Mouse (Mus musculus): ENCODE data around the gene Lingo1. TPM values are rescaled to one million over a fixed set of nuclear protein-coding genes. Genes with fewer than 3 reads are reported as not detected.
A peak's percentile ranks its signal among the peaks of the same experiment; 100 is the strongest.

The Lingo1 gene
- polyA plus RNA-seq, 1 experiment: 1.0 TPM

DNA sequence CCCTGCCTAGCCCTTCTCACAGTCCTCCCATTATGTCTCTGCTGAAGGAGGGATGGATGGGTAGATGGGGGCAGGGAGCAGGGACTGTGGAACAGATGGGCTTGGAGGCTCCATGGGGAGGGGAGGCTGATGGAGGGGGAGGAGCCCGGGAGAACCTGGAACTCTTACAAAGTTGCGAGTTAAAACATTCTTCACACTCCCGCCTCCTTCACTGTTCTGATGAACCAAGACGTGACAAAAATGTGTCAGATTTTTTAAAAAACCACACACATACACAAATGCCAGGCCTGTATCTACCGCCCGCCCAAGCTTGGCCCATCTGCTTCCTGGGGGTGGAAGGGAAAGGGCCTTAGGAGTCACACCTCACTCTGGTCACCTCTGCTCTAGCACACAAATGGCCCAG is 138.3 kb downstream of the Lingo1 start:
- H3K27me3 ChIP-seq (ENCODE audit: control insufficient read depth, insufficient read depth, low read length, poor library complexity, severe bottlenecking): no peaks in the 10 kb centered on the region

DNA sequence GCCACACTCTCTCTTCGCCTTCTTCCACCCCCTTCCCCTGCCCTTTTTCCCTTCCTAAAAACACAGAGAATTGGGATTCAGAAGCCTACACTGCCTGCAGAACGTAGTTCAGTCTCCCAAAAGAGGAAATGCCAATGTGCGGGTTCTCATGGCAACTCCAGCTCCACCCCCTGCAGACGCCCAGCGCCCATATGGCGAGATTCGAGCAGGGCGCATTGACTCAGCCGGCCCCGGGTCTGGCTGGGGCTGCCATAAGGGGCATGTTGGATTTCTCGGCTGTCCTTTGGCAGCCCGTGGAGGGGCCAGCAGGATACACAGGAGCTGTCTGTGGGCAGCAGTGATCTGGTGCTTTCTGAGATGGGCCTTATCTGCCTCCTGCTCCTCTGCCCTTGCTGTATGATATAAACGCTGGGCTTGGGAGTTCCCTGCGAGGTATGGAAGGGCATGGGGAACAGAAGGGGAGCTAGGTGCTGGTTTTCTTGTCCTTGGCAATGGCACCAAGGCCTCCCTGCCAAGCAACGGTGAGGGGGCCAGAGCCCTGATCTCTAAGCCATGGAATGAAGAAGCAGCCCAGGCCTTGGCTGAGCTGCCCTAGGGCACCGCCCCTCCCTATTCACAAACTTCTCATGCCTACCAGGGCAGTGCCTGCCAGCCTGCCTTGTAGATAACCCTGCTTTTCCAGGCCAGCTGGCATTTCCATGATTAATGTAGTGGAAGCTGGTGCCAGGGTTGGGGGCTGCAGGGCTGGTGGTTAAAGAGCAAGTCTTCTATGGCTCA is 139.3 kb downstream of the Lingo1 start:
- Histone ChIP-seq H3K9ac (ENCODE audit: low read depth, poor library complexity, severe bottlenecking) (no peak overlapping the region), H3K4me3 (ENCODE audit: low read depth, low read length) (no peak overlapping the region), H3K27ac (ENCODE audit: insufficient read depth, low read length) (no peak overlapping the region), H3K36me3 (ENCODE audit: control insufficient read depth, insufficient read depth, low read length, poor library complexity, severe bottlenecking) (no peaks in the 10 kb centered on the region), H3K4me1 (ENCODE audit: control insufficient read depth, insufficient read depth, low read length) (no peaks in the 10 kb centered on the region), H3K27me3 (ENCODE audit: control insufficient read depth, insufficient read depth, low read length, poor library complexity, severe bottlenecking) (no peaks in the 10 kb centered on the region), H3K9me3 (replicated peaks; ENCODE audit: control insufficient read depth, insufficient read depth, low read length, poor library complexity, severe bottlenecking) (no peaks in the 10 kb centered on the region)
- TF ChIP-seq EP300 (IDR thresholded peaks at IDR 0.05; ENCODE audit: insufficient read depth, low read depth, low read length): no peak
- no peak for TF ChIP-seq CTCF (IDR thresholded peaks at IDR 0.05; ENCODE audit: low read depth, low read length)
- TF ChIP-seq POLR2A (IDR thresholded peaks at IDR 0.05; ENCODE audit: insufficient read depth, low read length): no peak

More for the DNA sequence above, 138.3 kb downstream of the Lingo1 start:
- Histone ChIP-seq H3K4me3 (ENCODE audit: low read depth, low read length) (no peak overlapping the region), H3K9me3 (replicated peaks; ENCODE audit: control insufficient read depth, insufficient read depth, low read length, poor library complexity, severe bottlenecking) (no peaks in the 10 kb centered on the region), H3K27ac (ENCODE audit: insufficient read depth, low read length) (no peak overlapping the region), H3K9ac (ENCODE audit: low read depth, poor library complexity, severe bottlenecking) (no peak overlapping the region), H3K4me1 (ENCODE audit: control insufficient read depth, insufficient read depth, low read length) (no peaks in the 10 kb centered on the region), H3K36me3 (ENCODE audit: control insufficient read depth, insufficient read depth, low read length, poor library complexity, severe bottlenecking) (no peaks in the 10 kb centered on the region)
- no peak for TF ChIP-seq POLR2A (IDR thresholded peaks at IDR 0.05; ENCODE audit: insufficient read depth, low read length)
- no peak for TF ChIP-seq EP300 (IDR thresholded peaks at IDR 0.05; ENCODE audit: insufficient read depth, low read depth, low read length)
- no peak for TF ChIP-seq CTCF (IDR thresholded peaks at IDR 0.05; ENCODE audit: low read depth, low read length)

DNA sequence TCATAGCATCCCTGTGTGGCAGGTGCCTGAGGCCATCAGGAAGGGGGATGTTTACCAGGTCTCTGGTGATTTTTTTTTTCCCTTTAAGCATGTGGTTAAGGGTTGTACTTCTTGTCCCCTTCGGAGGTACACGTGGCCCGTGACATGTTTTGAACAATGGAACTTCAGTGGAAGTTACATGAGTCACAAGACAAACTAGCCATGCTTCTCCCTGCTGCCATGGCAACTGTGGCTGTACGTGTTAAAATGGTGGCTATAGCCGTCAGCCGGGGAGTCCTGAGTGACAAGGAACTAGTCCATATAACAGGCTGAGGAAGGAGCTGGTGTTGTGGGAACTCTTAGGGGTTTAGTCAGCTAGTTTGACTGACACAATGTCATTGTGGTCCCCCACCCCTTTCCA is 141.1 kb downstream of the Lingo1 start:
- no peaks in the 10 kb centered on the region for H3K36me3 ChIP-seq (ENCODE audit: control insufficient read depth, insufficient read depth, low read length, poor library complexity, severe bottlenecking)
- no peak overlapping the region for H3K4me3 ChIP-seq (ENCODE audit: low read depth, low read length)
- H3K27me3 ChIP-seq (ENCODE audit: control insufficient read depth, insufficient read depth, low read length, poor library complexity, severe bottlenecking): no peaks in the 10 kb centered on the region
- no peak overlapping the region for H3K27ac ChIP-seq (ENCODE audit: insufficient read depth, low read length)
- no peak overlapping the region for H3K9ac ChIP-seq (ENCODE audit: low read depth, poor library complexity, severe bottlenecking)
- TF ChIP-seq POLR2A (IDR thresholded peaks at IDR 0.05; ENCODE audit: insufficient read depth, low read length): no peak
- H3K4me1 ChIP-seq (ENCODE audit: control insufficient read depth, insufficient read depth, low read length): no peaks in the 10 kb centered on the region
- no peaks in the 10 kb centered on the region for H3K9me3 ChIP-seq (replicated peaks; ENCODE audit: control insufficient read depth, insufficient read depth, low read length, poor library complexity, severe bottlenecking)

GRCm38 (mm10) chr9:56652551-56652950 is 143.7 kb downstream of the Lingo1 start:
- H3K4me1 ChIP-seq (ENCODE audit: control insufficient read depth, insufficient read depth, low read length): no peaks in the 10 kb centered on the region
- H3K9me3 ChIP-seq (replicated peaks; ENCODE audit: control insufficient read depth, insufficient read depth, low read length, poor library complexity, severe bottlenecking): no peaks in the 10 kb centered on the region
- H3K4me3 ChIP-seq (ENCODE audit: low read depth, low read length): no peak overlapping the region
- no peak overlapping the region for H3K9ac ChIP-seq (ENCODE audit: low read depth, poor library complexity, severe bottlenecking)
- TF ChIP-seq EP300 (IDR thresholded peaks at IDR 0.05; ENCODE audit: insufficient read depth, low read depth, low read length): no peak
- no peak for TF ChIP-seq POLR2A (IDR thresholded peaks at IDR 0.05; ENCODE audit: insufficient read depth, low read length)
- TF ChIP-seq CTCF (IDR thresholded peaks at IDR 0.05; ENCODE audit: low read depth, low read length): no peak
- no peaks in the 10 kb centered on the region for H3K27me3 ChIP-seq (ENCODE audit: control insufficient read depth, insufficient read depth, low read length, poor library complexity, severe bottlenecking)
- H3K36me3 ChIP-seq (ENCODE audit: control insufficient read depth, insufficient read depth, low read length, poor library complexity, severe bottlenecking): no peaks in the 10 kb centered on the region
- no peak overlapping the region for H3K27ac ChIP-seq (ENCODE audit: insufficient read depth, low read length)

DNA sequence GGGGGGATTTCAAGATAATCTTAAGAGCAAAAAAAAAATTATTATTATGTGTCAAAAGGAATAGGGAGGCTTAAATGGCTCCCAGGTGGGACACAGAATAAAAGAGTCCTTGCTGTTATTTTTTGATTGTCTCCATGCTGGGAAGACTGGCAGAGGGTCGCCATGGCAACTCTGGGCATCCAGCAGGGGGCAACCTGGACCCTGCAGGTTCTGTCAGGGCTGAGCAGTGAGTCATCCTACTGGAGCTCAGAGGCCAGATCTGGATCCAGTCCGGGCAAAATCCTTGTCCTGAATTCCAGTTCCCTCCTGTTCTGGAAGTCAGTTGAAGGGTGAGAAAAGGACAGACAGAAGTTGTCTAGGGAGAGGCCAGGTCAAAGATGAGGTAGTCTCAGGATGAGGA is 144.7 kb downstream of the Lingo1 start:
- Histone ChIP-seq H3K4me3 (ENCODE audit: low read depth, low read length) (no peak overlapping the region), H3K9ac (ENCODE audit: low read depth, poor library complexity, severe bottlenecking) (no peak overlapping the region), H3K9me3 (replicated peaks; ENCODE audit: control insufficient read depth, insufficient read depth, low read length, poor library complexity, severe bottlenecking) (no peaks in the 10 kb centered on the region), H3K27ac (ENCODE audit: insufficient read depth, low read length) (no peak overlapping the region), H3K4me1 (ENCODE audit: control insufficient read depth, insufficient read depth, low read length) (no peaks in the 10 kb centered on the region), H3K27me3 (ENCODE audit: control insufficient read depth, insufficient read depth, low read length, poor library complexity, severe bottlenecking) (no peaks in the 10 kb centered on the region), H3K36me3 (ENCODE audit: control insufficient read depth, insufficient read depth, low read length, poor library complexity, severe bottlenecking) (no peaks in the 10 kb centered on the region)
- TF ChIP-seq EP300 (IDR thresholded peaks at IDR 0.05; ENCODE audit: insufficient read depth, low read depth, low read length): no peak
- no peak for TF ChIP-seq POLR2A (IDR thresholded peaks at IDR 0.05; ENCODE audit: insufficient read depth, low read length)
- TF ChIP-seq CTCF (IDR thresholded peaks at IDR 0.05; ENCODE audit: low read depth, low read length): peak; percentile 4

DNA sequence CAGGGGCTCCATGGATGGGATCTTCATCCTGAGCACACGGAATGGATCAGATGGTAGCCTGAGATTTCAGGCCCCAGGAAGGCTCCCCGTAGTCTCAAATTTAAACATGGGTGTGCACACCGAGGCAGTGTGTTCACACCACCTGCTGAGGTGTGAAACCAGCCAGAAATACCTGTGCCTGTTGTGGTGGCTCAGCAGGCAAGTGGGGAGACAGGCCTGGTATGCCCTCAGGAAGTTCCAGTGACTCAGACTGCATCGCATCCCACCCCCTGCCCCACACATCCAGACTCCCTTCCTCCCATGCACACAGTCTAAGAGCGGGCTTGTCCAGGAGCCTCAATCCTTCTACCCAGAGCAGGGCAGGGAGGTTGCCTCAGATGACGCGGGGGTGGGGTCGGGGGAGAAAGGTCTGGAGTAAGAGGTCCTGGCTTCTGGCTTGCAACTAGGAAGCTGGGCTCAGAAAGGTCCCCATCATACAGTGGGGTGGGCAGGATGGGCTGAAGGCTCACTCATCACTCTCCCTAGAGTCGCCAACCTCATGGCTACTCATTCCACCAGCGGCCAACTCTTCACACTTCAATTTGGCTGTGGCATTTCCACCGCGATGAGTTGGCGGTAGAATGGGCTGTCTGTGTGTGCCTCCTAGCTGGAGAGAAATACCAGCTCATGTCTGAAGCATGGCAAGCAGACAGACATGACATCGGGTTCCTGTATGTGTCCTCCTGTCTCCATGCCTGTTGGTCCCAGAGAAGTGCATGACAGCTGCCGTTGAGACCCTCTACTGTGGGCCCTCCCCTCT is 149.8 kb downstream of the Lingo1 start:
- H3K4me3 ChIP-seq (ENCODE audit: low read depth, low read length): no peak overlapping the region
- no peak overlapping the region for H3K9ac ChIP-seq (ENCODE audit: low read depth, poor library complexity, severe bottlenecking)
- H3K9me3 ChIP-seq (replicated peaks; ENCODE audit: control insufficient read depth, insufficient read depth, low read length, poor library complexity, severe bottlenecking): no peaks in the 10 kb centered on the region
- no peak overlapping the region for H3K27ac ChIP-seq (ENCODE audit: insufficient read depth, low read length)
- no peaks in the 10 kb centered on the region for H3K4me1 ChIP-seq (ENCODE audit: control insufficient read depth, insufficient read depth, low read length)
- TF ChIP-seq POLR2A (IDR thresholded peaks at IDR 0.05; ENCODE audit: insufficient read depth, low read length) (no peak), CTCF (IDR thresholded peaks at IDR 0.05; ENCODE audit: low read depth, low read length) (no peak), EP300 (IDR thresholded peaks at IDR 0.05; ENCODE audit: insufficient read depth, low read depth, low read length) (no peak)
- no peaks in the 10 kb centered on the region for H3K36me3 ChIP-seq (ENCODE audit: control insufficient read depth, insufficient read depth, low read length, poor library complexity, severe bottlenecking)
- no peaks in the 10 kb centered on the region for H3K27me3 ChIP-seq (ENCODE audit: control insufficient read depth, insufficient read depth, low read length, poor library complexity, severe bottlenecking)
